ENCODE assay signal across 23 mouse cellular contexts in genomic region chr6:90615991-90616390, GRCm38 (mm10). TPM values are rescaled to one million over a fixed set of nuclear protein-coding genes. Genes with fewer than 3 reads are reported as not detected.
DNase-seq lines count a peak whose midpoint lies in the region; ATAC-seq and TF ChIP-seq lines count a peak whose summit lies in the region.
"Had no signal": no experiment of that assay in that cellular context is flagged by ENCODE, and none has a peak within 500 bp of the region (broad histone marks: within the 10 kb centered on the region; RNA-seq: fewer than 3 reads in every experiment).

No protein-coding gene starts in this region.

- H3K4me3 ChIP-seq in liver, embryonic 13.5 days (replicated peaks): no peak overlapping the region
- no peak overlapping the region for H3K4me3 ChIP-seq in liver, embryonic 11.5 days (ENCODE audit: low read depth, low read length)
- no peak overlapping the region for H3K4me3 ChIP-seq in heart, adult 2 months
- no peak overlapping the region for H3K4me3 ChIP-seq in heart, embryonic 12.5 days
- H3K4me3 ChIP-seq in forebrain, postnatal 0 days (ENCODE audit: low read depth, low read length): no peak overlapping the region
- H3K4me3 ChIP-seq in kidney, adult 2 months (ENCODE audit: insufficient read depth, low read depth, low read length): no peak overlapping the region
- H3K4me3 ChIP-seq: embryonic facial prominence, embryonic 12.5 days; erythroblast, embryonic 14.5 days; limb, embryonic 10.5 days; midbrain, embryonic 12.5 days; myocyte had no signal

- peaks cover 3% of the 10 kb centered on the region; the same call in 1 of the 2 replicates for H3K36me3 ChIP-seq in liver, embryonic 13.5 days
- H3K36me3 ChIP-seq in liver, embryonic 11.5 days (ENCODE audit: control insufficient read depth, insufficient read depth, low read length): no peaks in the 10 kb centered on the region
- H3K36me3 ChIP-seq in heart, adult 2 months (ENCODE audit: control insufficient read depth, insufficient read depth, low read length): no peaks in the 10 kb centered on the region
- H3K36me3 ChIP-seq in heart, embryonic 12.5 days: no peaks in the 10 kb centered on the region
- no peaks in the 10 kb centered on the region for H3K36me3 ChIP-seq in forebrain, postnatal 0 days (ENCODE audit: insufficient read depth)
- no peaks in the 10 kb centered on the region for H3K36me3 ChIP-seq in kidney, adult 2 months (ENCODE audit: control insufficient read depth, insufficient read depth, low read length)
- H3K36me3 ChIP-seq: embryonic facial prominence, embryonic 12.5 days; limb, embryonic 10.5 days; midbrain, embryonic 12.5 days had no signal

- intact Hi-C loops in heart, adult 2 months (cut with DNase I): no loop called here

- peak; percentile 88 for TF ChIP-seq EP300 in heart, adult 2 months (IDR thresholded peaks at IDR 0.05; ENCODE audit: insufficient read depth, low read depth, low read length)

- peak overlapping the region; percentile 99 for H3K27ac ChIP-seq in liver, embryonic 13.5 days
- H3K27ac ChIP-seq in liver, embryonic 11.5 days (ENCODE audit: low read depth, low read length): no peak overlapping the region
- peak overlapping the region; percentile 92 for H3K27ac ChIP-seq in heart, adult 2 months
- peak overlapping the region; percentile 92 for H3K27ac ChIP-seq in heart, embryonic 12.5 days (ENCODE audit: poor library complexity, severe bottlenecking)
- H3K27ac ChIP-seq in forebrain, postnatal 0 days (ENCODE audit: low read depth, low read length): no peak overlapping the region
- H3K27ac ChIP-seq in kidney, adult 2 months (ENCODE audit: insufficient read depth, low read depth, low read length): no peak overlapping the region
- H3K27ac ChIP-seq: embryonic facial prominence, embryonic 12.5 days; limb, embryonic 10.5 days; liver, embryonic 14.5 days; midbrain, embryonic 12.5 days had no signal

- no peak for DNase-seq in liver, embryonic 13.5 days
- no peak for DNase-seq in liver, embryonic 11.5 days (ENCODE audit: low spot score)
- peak in 1 of 2 experiments; percentile 73 for DNase-seq in heart, adult 2 months
- peak; percentile 42 for DNase-seq in heart, postnatal 4 days
- no peak for DNase-seq in forebrain, postnatal 0 days
- no peak for DNase-seq in kidney, adult 2 months
- no peak for DNase-seq in thymus, postnatal 25 days
- DNase-seq: cerebellum, adult 9-11 months; kidney, adult 18-20 months; kidney, postnatal 36 days; spleen, adult 18-20 months; thymus, adult 2 months had no signal

- TF ChIP-seq CTCF in heart, adult 2 months (IDR thresholded peaks at IDR 0.05): no peak
- no peak for TF ChIP-seq CTCF in forebrain, postnatal 0 days (IDR thresholded peaks at IDR 0.05; ENCODE audit: low read depth)
- no peak for TF ChIP-seq CTCF in kidney, adult 2 months (conservative IDR thresholded peaks at IDR 0.05; ENCODE audit: insufficient read depth, insufficient read length, low read depth, low read length)

- no peak for ATAC-seq in liver, embryonic 13.5 days (ENCODE audit: low read depth)
- no peak for ATAC-seq in liver, embryonic 11.5 days (replicated peaks; ENCODE audit: low FRiP score)
- ATAC-seq in heart, embryonic 12.5 days (ENCODE audit: insufficient number of reproducible peaks, low FRiP score): peak; percentile 50; the same call in 1 of the 2 replicates
- ATAC-seq in forebrain, postnatal 0 days: no peak
- ATAC-seq: forebrain, embryonic 14.5 days; hindbrain, embryonic 16.5 days; lung, postnatal 0 days; Patski had no signal

- H3K4me1 ChIP-seq in liver, embryonic 13.5 days (replicated peaks): peaks cover 96% of the 10 kb centered on the region
- H3K4me1 ChIP-seq in liver, embryonic 11.5 days (replicated peaks; ENCODE audit: control insufficient read depth, insufficient read depth, low read length): peaks cover 33% of the 10 kb centered on the region
- H3K4me1 ChIP-seq in heart, adult 2 months (ENCODE audit: control insufficient read depth, insufficient read depth, low read length): peaks cover 13% of the 10 kb centered on the region; the same call in 1 of the 2 replicates
- peaks cover 72% of the 10 kb centered on the region for H3K4me1 ChIP-seq in heart, embryonic 12.5 days (replicated peaks)
- H3K4me1 ChIP-seq in forebrain, postnatal 0 days (ENCODE audit: insufficient read depth): no peaks in the 10 kb centered on the region
- H3K4me1 ChIP-seq in kidney, adult 2 months (ENCODE audit: control insufficient read depth, insufficient read depth, low read length): peaks cover 6% of the 10 kb centered on the region; the same call in 1 of the 2 replicates
- H3K4me1 ChIP-seq: embryonic facial prominence, embryonic 12.5 days had no signal

- H3K27me3 ChIP-seq in liver, embryonic 13.5 days: no peaks in the 10 kb centered on the region
- H3K27me3 ChIP-seq in liver, embryonic 11.5 days (replicated peaks; ENCODE audit: control insufficient read depth, insufficient read depth, low read length): no peaks in the 10 kb centered on the region
- no peaks in the 10 kb centered on the region for H3K27me3 ChIP-seq in heart, adult 2 months (ENCODE audit: control insufficient read depth, insufficient read depth, low read length)
- H3K27me3 ChIP-seq in heart, embryonic 12.5 days (replicated peaks): no peaks in the 10 kb centered on the region
- H3K27me3 ChIP-seq in forebrain, postnatal 0 days (ENCODE audit: insufficient read depth, low read length): no peaks in the 10 kb centered on the region
- H3K27me3 ChIP-seq in kidney, adult 2 months (replicated peaks; ENCODE audit: control insufficient read depth, insufficient read depth, low read length): no peaks in the 10 kb centered on the region
- H3K27me3 ChIP-seq: embryonic facial prominence, embryonic 12.5 days; midbrain, embryonic 12.5 days; Patski had no signal

- H3K9ac ChIP-seq in liver, embryonic 13.5 days: peak overlapping the region; percentile 41
- no peak overlapping the region for H3K9ac ChIP-seq in liver, embryonic 11.5 days (ENCODE audit: low read depth, low read length)
- H3K9ac ChIP-seq in heart, adult 2 months (ENCODE audit: low read depth, low read length): no peak overlapping the region
- H3K9ac ChIP-seq in heart, embryonic 12.5 days: no peak overlapping the region; the same call in 1 of the 2 replicates
- no peak overlapping the region for H3K9ac ChIP-seq in forebrain, postnatal 0 days
- H3K9ac ChIP-seq: embryonic facial prominence, embryonic 12.5 days; liver, embryonic 14.5 days; midbrain, embryonic 12.5 days had no signal

- TF ChIP-seq POLR2A in heart, adult 2 months (IDR thresholded peaks at IDR 0.05; ENCODE audit: insufficient read depth, low read depth, low read length): no peak
- TF ChIP-seq POLR2A in kidney, adult 2 months (IDR thresholded peaks at IDR 0.05; ENCODE audit: low read depth, low read length): no peak

- no peaks in the 10 kb centered on the region for H3K9me3 ChIP-seq in liver, embryonic 13.5 days (replicated peaks)
- no peaks in the 10 kb centered on the region for H3K9me3 ChIP-seq in liver, embryonic 11.5 days (ENCODE audit: control insufficient read depth, low read length)
- no peaks in the 10 kb centered on the region for H3K9me3 ChIP-seq in heart, embryonic 12.5 days (replicated peaks)
- H3K9me3 ChIP-seq in forebrain, postnatal 0 days (ENCODE audit: low read length): no peaks in the 10 kb centered on the region
- H3K9me3 ChIP-seq: embryonic facial prominence, embryonic 12.5 days; limb, embryonic 10.5 days; midbrain, embryonic 12.5 days had no signal

- WGBS in liver, embryonic 13.5 days (ENCODE audit: insufficient replicate concordance): 83% methylated on average over 6 of the region's 6 CpGs
- 87% methylated on average over 6 of the region's 6 CpGs for WGBS in liver, embryonic 11.5 days
- WGBS in heart, adult 2 months: 46% methylated on average over 6 of the region's 6 CpGs
- WGBS in heart, embryonic 12.5 days: 48% methylated on average over 6 of the region's 6 CpGs
- 77% methylated on average over 6 of the region's 6 CpGs for WGBS in forebrain, postnatal 0 days
- 77% methylated on average over 6 of the region's 6 CpGs for WGBS in kidney, adult 2 months

- no peak overlapping the region for H3K4me2 ChIP-seq in liver, embryonic 13.5 days
- H3K4me2 ChIP-seq in liver, embryonic 11.5 days: no peak overlapping the region
- no peak overlapping the region for H3K4me2 ChIP-seq in heart, embryonic 12.5 days
- no peak overlapping the region for H3K4me2 ChIP-seq in forebrain, postnatal 0 days (ENCODE audit: low read depth)
- H3K4me2 ChIP-seq: embryonic facial prominence, embryonic 12.5 days; midbrain, embryonic 12.5 days had no signal

- H3K79me2 ChIP-seq in heart, adult 2 months (replicated peaks; ENCODE audit: control insufficient read depth, insufficient read depth, low read length): no peaks in the 10 kb centered on the region

RNA-seq across cellular contexts. Expression of gene Slc41a3, which starts 11.5 kb away (rescaled TPM):
- polyA plus RNA-seq in liver, embryonic 13.5 days (2015; fragmentation: Nextera tagmentation; extraction: Ambion mirVana): 32.2 and 34.8 TPM in 2 replicates
- polyA plus RNA-seq in liver, embryonic 11.5 days (2014; fragmentation: Nextera tagmentation; extraction: Ambion mirVana): 43.0 and 46.2 TPM in 2 replicates
- total RNA-seq in heart, adult 2 months (2021): 100 to 1,000 TPM in 1 of 2 experiments, 10 to 100 TPM in 1; 91.9 to 139 TPM
- 100 and 128 TPM in 2 replicates for polyA plus RNA-seq in heart, adult 2 months (2012; rRNA removed)
- 11.4 and 12.2 TPM in 2 replicates for polyA plus RNA-seq in heart, embryonic 12.5 days (2016; fragmentation: Nextera tagmentation; extraction: Ambion mirVana)
- total RNA-seq in heart, postnatal 4 days (2021): 10 to 100 TPM; 19.4 to 19.8 TPM
- 4.7 and 7.9 TPM in 2 replicates for total RNA-seq in forebrain, postnatal 0 days (2014; rRNA removed)
- 5.1 and 9.4 TPM in 2 replicates for polyA plus RNA-seq in forebrain, postnatal 0 days (2015; fragmentation: Nextera tagmentation; extraction: Ambion mirVana)
- polyA plus RNA-seq in kidney, adult 2 months (2012; rRNA removed): 6.3 and 8.0 TPM in 2 replicates

Comparison
In these comparisons a context has a peak if more than half of its experiments do, and no peak if none do; other contexts are left out.
1. H3K27ac ChIP-seq: peak in liver, embryonic 13.5 days (single experiment), heart, adult 2 months (single experiment) and heart, embryonic 12.5 days (single experiment); none in liver, embryonic 11.5 days (single experiment), forebrain, postnatal 0 days (single experiment) and kidney, adult 2 months (single experiment).